Mouse (Mus musculus) kidney, embryonic 14.5 days (tissue): ENCODE measurements around the gene Tbcel. TPM values are rescaled to one million over a fixed set of nuclear protein-coding genes. Genes with fewer than 3 reads are reported as not detected.

Source experiments
- ATAC-seq: fragments of 200-750 bp; cut with Nextera tagmentation; 2 replicates; pipeline ENCODE4 v1.8.0; 2017; ENCODE audit warnings: moderate number of reproducible peaks, mild to moderate bottlenecking, moderate TSS enrichment, moderate library complexity; ENCODE audit not compliant: low FRiP score, low TSS enrichment
- H3K27ac ChIP-seq: fragments of 300-500 bp; sonication (generic); 2 replicates; pipeline ENCODE4 v1.5.1; 2014; ENCODE audit warnings: low read depth, mild to moderate bottlenecking, low read length, moderate library complexity, mixed read lengths
- H3K27me3 ChIP-seq: fragments of 300-500 bp; sonication (generic); 2 replicates; pipeline ENCODE4 v1.6.1; 2014; ENCODE audit warnings: mild to moderate bottlenecking, low read length; ENCODE audit not compliant: control insufficient read depth, insufficient read depth
- H3K36me3 ChIP-seq: fragments of 300-500 bp; sonication (generic); 2 replicates; pipeline ENCODE4 v1.6.1; 2014; ENCODE audit warnings: low read length, mixed read lengths; ENCODE audit not compliant: control insufficient read depth, insufficient read depth
- H3K4me1 ChIP-seq: fragments of 300-500 bp; sonication (generic); 2 replicates; pipeline ENCODE4 v1.6.1; 2014; ENCODE audit warnings: low read length, mixed read lengths; ENCODE audit not compliant: control insufficient read depth, insufficient read depth
- H3K4me2 ChIP-seq: fragments of 300-500 bp; sonication (generic); replicated peaks from 2 replicates; pipeline ENCODE4 v1.6.1; 2014; ENCODE audit warnings: low read depth, mild to moderate bottlenecking, low read length
- H3K4me3 ChIP-seq: fragments of 300-500 bp; sonication (generic); 2 replicates; pipeline ENCODE4 v1.5.1; 2014; ENCODE audit warnings: mild to moderate bottlenecking, low read length
- H3K9ac ChIP-seq: fragments of 300-500 bp; sonication (generic); 2 replicates; pipeline ENCODE4 v1.6.1; 2014; ENCODE audit warnings: low read depth, mild to moderate bottlenecking, low read length, moderate library complexity
- H3K9me3 ChIP-seq: fragments of 300-500 bp; sonication (generic); 2 replicates; pipeline ENCODE4 v1.6.1; 2016; ENCODE audit warnings: low read length; ENCODE audit not compliant: control insufficient read depth
- WGBS: fragments of 180-500 bp; shearing (Covaris S2); extraction: QIAGEN DNeasy Blood & Tissue Kit; methylation state at CpG from one replicate; pipeline ENCODE4 v1.1.7; 2014; 5-methylcytosine and 5-hydroxymethylcytosine counted together
- polyA plus RNA-seq: library from polyadenylated mRNA; unstranded; fragments of >200 nt; fragmentation: Nextera tagmentation; extraction: Ambion mirVana; gene quantifications from 2 replicates; pipeline ENCODE4 v1.2.1, GENCODE M21; 2014

The Tbcel gene
- polyA plus RNA-seq, 1 experiment from 2014 or later, result 6.6 TPM

- 30% methylated on average over 6 of the region's 6 CpGs for WGBS
- no peak; the same call in 1 of the 2 replicates for ATAC-seq
Observed at GRCm38 (mm10) chr9:42394903-42395302, 112.7 kb downstream of the Tbcel start.

GRCm38 (mm10) chr9:42394321-42394720 lies 113.3 kb downstream of the Tbcel start:
- Histone ChIP-seq H3K4me1 (peaks cover 6% of the 10 kb centered on the region; the same call in 1 of the 2 replicates), H3K4me3 (no peak overlapping the region), H3K9me3 (no peaks in the 10 kb centered on the region), H3K27me3 (no peaks in the 10 kb centered on the region), H3K9ac (no peak overlapping the region), H3K36me3 (no peaks in the 10 kb centered on the region), H3K27ac (no peak overlapping the region), H3K4me2 (no peak overlapping the region)
- WGBS, result 42% methylated on average over 8 of the region's 8 CpGs
- no peak for ATAC-seq

More at GRCm38 (mm10) chr9:42394903-42395302, 112.7 kb downstream of the Tbcel start:
- H3K36me3 ChIP-seq, result no peaks in the 10 kb centered on the region
- no peak overlapping the region for H3K4me3 ChIP-seq
- peaks cover 6% of the 10 kb centered on the region; the same call in 1 of the 2 replicates for H3K4me1 ChIP-seq
- H3K9ac ChIP-seq, result no peak overlapping the region
- H3K27me3 ChIP-seq, result no peaks in the 10 kb centered on the region
- H3K27ac ChIP-seq, result no peak overlapping the region
- H3K4me2 ChIP-seq, result no peak overlapping the region
- H3K9me3 ChIP-seq, result no peaks in the 10 kb centered on the region

- Histone ChIP-seq H3K4me3 (no peak overlapping the region), H3K4me2 (no peak overlapping the region), H3K36me3 (no peaks in the 10 kb centered on the region), H3K9me3 (no peaks in the 10 kb centered on the region), H3K27me3 (no peaks in the 10 kb centered on the region), H3K27ac (no peak overlapping the region), H3K4me1 (peaks cover 6% of the 10 kb centered on the region; the same call in 1 of the 2 replicates), H3K9ac (no peak overlapping the region)
- ATAC-seq, result no peak
- whole genome bisulfite sequencing, result 42% methylated on average over 6 of the region's 6 CpGs
Observed at GRCm38 (mm10) chr9:42392927-42393326, 114.7 kb downstream of the Tbcel start.

GRCm38 (mm10) chr9:42388490-42388889 lies 119.1 kb downstream of the Tbcel start:
- H3K36me3 ChIP-seq, result no peaks in the 10 kb centered on the region
- no peak overlapping the region for H3K4me2 ChIP-seq
- no peaks in the 10 kb centered on the region for H3K27me3 ChIP-seq
- no peak overlapping the region for H3K9ac ChIP-seq
- H3K27ac ChIP-seq, result no peak overlapping the region
- peaks cover 3% of the 10 kb centered on the region; the same call in 1 of the 2 replicates for H3K4me1 ChIP-seq
- H3K4me3 ChIP-seq, result no peak overlapping the region
- WGBS, result 51% methylated on average over 4 of the region's 4 CpGs
- 0 out of 2 replicates have a peak, but pooled peaks have one; percentile 29 for ATAC-seq
- H3K9me3 ChIP-seq, result no peaks in the 10 kb centered on the region

- WGBS, result 69% methylated on average over 8 of the region's 8 CpGs
- H3K4me1 ChIP-seq, result 0 out of 2 replicates have a peak, but pooled peaks cover 3% of the 10 kb centered on the region
- H3K4me3 ChIP-seq, result no peak overlapping the region
- no peaks in the 10 kb centered on the region for H3K9me3 ChIP-seq
- no peak for ATAC-seq
- no peak overlapping the region for H3K9ac ChIP-seq
- no peak overlapping the region for H3K27ac ChIP-seq
- H3K36me3 ChIP-seq, result no peaks in the 10 kb centered on the region
- H3K4me2 ChIP-seq, result no peak overlapping the region
- H3K27me3 ChIP-seq, result no peaks in the 10 kb centered on the region
Observed at GRCm38 (mm10) chr9:42387038-42387437, 120.6 kb downstream of the Tbcel start.

GRCm38 (mm10) chr9:42385656-42386055 lies 122.0 kb downstream of the Tbcel start:
- Histone ChIP-seq H3K4me3 (no peak overlapping the region), H3K4me1 (0 out of 2 replicates have a peak, but pooled peaks cover 3% of the 10 kb centered on the region), H3K4me2 (no peak overlapping the region), H3K9me3 (no peaks in the 10 kb centered on the region), H3K27ac (no peak overlapping the region), H3K27me3 (no peaks in the 10 kb centered on the region), H3K9ac (no peak overlapping the region), H3K36me3 (no peaks in the 10 kb centered on the region)
- ATAC-seq, result no peak
- WGBS, result 65% methylated on average over 13 of the region's 13 CpGs

- Histone ChIP-seq H3K36me3 (no peaks in the 10 kb centered on the region), H3K27me3 (no peaks in the 10 kb centered on the region), H3K9me3 (no peaks in the 10 kb centered on the region), H3K27ac (no peak overlapping the region), H3K9ac (no peak overlapping the region), H3K4me1 (no peaks in the 10 kb centered on the region), H3K4me3 (no peak overlapping the region), H3K4me2 (no peak overlapping the region)
- no peak for ATAC-seq
- WGBS, result 78% methylated on average over 8 of the region's 8 CpGs
Observed at GRCm38 (mm10) chr9:42382628-42383347, 124.8 kb downstream of the Tbcel start.

GRCm38 (mm10) chr9:42382063-42382462 lies 125.5 kb downstream of the Tbcel start:
- 84% methylated on average over 5 of the region's 5 CpGs for WGBS

GRCm38 (mm10) chr9:42378071-42378470 lies 129.5 kb downstream of the Tbcel start:
- 92% methylated on average over 4 of the region's 4 CpGs for WGBS
- H3K9ac ChIP-seq, result no peak overlapping the region
- no peaks in the 10 kb centered on the region for H3K9me3 ChIP-seq
- no peaks in the 10 kb centered on the region for H3K36me3 ChIP-seq
- no peak overlapping the region for H3K4me2 ChIP-seq
- no peaks in the 10 kb centered on the region for H3K27me3 ChIP-seq
- H3K4me1 ChIP-seq, result no peaks in the 10 kb centered on the region
- H3K4me3 ChIP-seq, result no peak overlapping the region
- no peak overlapping the region for H3K27ac ChIP-seq
- no peak for ATAC-seq

More at GRCm38 (mm10) chr9:42382063-42382462, 125.5 kb downstream of the Tbcel start:
- H3K9me3 ChIP-seq, result no peaks in the 10 kb centered on the region
- H3K36me3 ChIP-seq, result no peaks in the 10 kb centered on the region
- H3K27ac ChIP-seq, result no peak overlapping the region
- no peaks in the 10 kb centered on the region for H3K27me3 ChIP-seq
- no peak overlapping the region for H3K9ac ChIP-seq
- H3K4me2 ChIP-seq, result no peak overlapping the region
- no peaks in the 10 kb centered on the region for H3K4me1 ChIP-seq
- no peak for ATAC-seq
- H3K4me3 ChIP-seq, result no peak overlapping the region
